Mouse (Mus musculus): ENCODE measurements around the gene Slc25a31.

DNA sequence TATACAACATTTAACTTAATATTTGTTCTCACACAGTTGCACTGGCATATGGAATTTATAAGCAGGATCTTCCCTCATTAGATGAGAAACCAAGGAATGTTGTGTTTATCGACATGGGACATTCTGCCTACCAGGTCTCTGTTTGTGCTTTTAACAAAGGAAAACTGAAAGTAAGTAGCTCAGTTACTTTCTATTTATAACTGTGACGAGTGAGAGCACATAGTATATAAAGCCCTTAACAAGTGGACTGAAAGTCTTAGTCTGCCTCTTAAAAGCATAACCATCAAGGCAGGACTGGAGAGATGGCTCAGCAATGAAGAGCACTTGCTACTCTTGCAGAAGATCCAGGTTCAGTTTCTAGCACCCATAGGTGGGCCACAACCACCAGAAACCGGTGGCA, 52.1 kb downstream of the Slc25a31 start:
- TF ChIP-seq CTCF (IDR thresholded peaks at IDR 0.05; ENCODE audit: control insufficient read depth, insufficient read depth, low read length) (no peak), POLR2A (IDR thresholded peaks at IDR 0.05; ENCODE audit: borderline replicate concordance, control insufficient read depth, low read depth, low read length) (no peak)
